Mouse (Mus musculus) limb, embryonic 12.5 days (tissue): ENCODE measurements around the gene Mef2d. TPM values are rescaled to one million over a fixed set of nuclear protein-coding genes. Genes with fewer than 3 reads are reported as not detected.

Experiments
- ATAC-seq: fragments of 200-750 bp; cut with Nextera tagmentation; 2 replicates; pipeline ENCODE4 v1.8.0; 2017; ENCODE audit warnings: low read depth, moderate TSS enrichment; ENCODE audit not compliant: insufficient number of reproducible peaks, insufficient read depth, low FRiP score, low TSS enrichment
- H3K27ac ChIP-seq: fragments of 300-500 bp; sonication (generic); 2 replicates; pipeline ENCODE4 v1.5.1; 2016; ENCODE audit warnings: mild to moderate bottlenecking, moderate library complexity
- H3K27me3 ChIP-seq: fragments of 300-500 bp; sonication (generic); 2 replicates; pipeline ENCODE4 v1.6.1; 2016; ENCODE audit warnings: mild to moderate bottlenecking, moderate library complexity
- H3K36me3 ChIP-seq: fragments of 300-500 bp; sonication (generic); 2 replicates; pipeline ENCODE4 v1.6.1; 2016; ENCODE audit warnings: mild to moderate bottlenecking, moderate library complexity
- H3K4me1 ChIP-seq: fragments of 300-500 bp; sonication (generic); replicated peaks from 2 replicates; pipeline ENCODE4 v1.6.1; 2016
- H3K4me2 ChIP-seq: fragments of 300-500 bp; sonication (generic); 2 replicates; pipeline ENCODE4 v1.6.1; 2016; ENCODE audit warnings: mild to moderate bottlenecking, moderate library complexity
- H3K4me3 ChIP-seq: fragments of 300-500 bp; sonication (generic); replicated peaks from 2 replicates; pipeline ENCODE4 v1.5.1; 2016; ENCODE audit warnings: mild to moderate bottlenecking
- H3K9ac ChIP-seq: fragments of 300-500 bp; sonication (generic); replicated peaks from 2 replicates; pipeline ENCODE4 v1.6.1; 2016; ENCODE audit warnings: mild to moderate bottlenecking, moderate library complexity
- H3K9me3 ChIP-seq: fragments of 300-500 bp; sonication (generic); 2 replicates; pipeline ENCODE4 v1.6.1; 2016; ENCODE audit warnings: mild to moderate bottlenecking, moderate library complexity
- WGBS: fragments of 180-500 bp; shearing (Covaris S2); methylation state at CpG from one replicate; pipeline ENCODE4 v1.1.7; 2016; 5-methylcytosine and 5-hydroxymethylcytosine counted together
- polyA plus RNA-seq: library from polyadenylated mRNA; unstranded; fragments of >200 nt; fragmentation: Nextera tagmentation; extraction: Ambion mirVana; gene quantifications from 2 replicates; pipeline ENCODE4 v1.2.1, GENCODE M21; 2016

The Mef2d gene
- polyA plus RNA-seq, 1 experiment from 2014 or later, result 12.1 TPM

DNA sequence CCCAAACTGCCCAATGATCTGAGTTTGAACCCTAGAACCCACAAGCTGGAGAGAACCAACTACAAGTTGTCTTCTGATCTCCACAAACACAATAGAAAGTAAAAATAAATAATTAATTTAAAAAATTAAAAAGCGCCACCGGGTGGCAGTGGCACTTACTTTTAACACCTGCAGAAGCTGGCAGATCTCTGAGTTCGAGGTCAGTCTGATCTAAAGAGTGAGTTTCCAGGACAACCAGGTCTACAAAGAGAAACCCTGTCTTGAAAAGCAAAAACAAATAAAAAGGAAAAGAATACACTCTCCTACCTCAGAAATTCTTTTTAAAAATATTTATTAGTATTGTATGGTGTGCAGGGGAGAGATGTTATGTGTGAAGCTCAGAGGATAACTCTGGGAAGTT lies 4.4 kb upstream of the Mef2d start:
- 13% methylated on average over 3 of the region's 3 CpGs for WGBS
- Histone ChIP-seq H3K4me2 (peak overlapping the region; percentile 94), H3K4me3 (peak overlapping the region; percentile 61), H3K36me3 (no peaks in the 10 kb centered on the region), H3K27ac (peak overlapping the region; percentile 98), H3K4me1 (peaks cover 34% of the 10 kb centered on the region), H3K9me3 (no peaks in the 10 kb centered on the region), H3K27me3 (no peaks in the 10 kb centered on the region), H3K9ac (peak overlapping the region; percentile 52)
- ATAC-seq, result no peak

- peak overlapping the region; percentile 94 for H3K4me2 ChIP-seq
- H3K4me3 ChIP-seq, result peak overlapping the region; percentile 61
- no peaks in the 10 kb centered on the region for H3K9me3 ChIP-seq
- H3K36me3 ChIP-seq, result no peaks in the 10 kb centered on the region
- peak; percentile 44; the same call in 1 of the 2 replicates for ATAC-seq
- H3K4me1 ChIP-seq, result peaks cover 42% of the 10 kb centered on the region
- under 1% methylated on average over 32 of the region's 32 CpGs for WGBS
- H3K9ac ChIP-seq, result peak overlapping the region; percentile 67
- peak overlapping the region; percentile 98 for H3K27ac ChIP-seq
- no peaks in the 10 kb centered on the region for H3K27me3 ChIP-seq
These were observed 3.6 kb upstream of the Mef2d start for GRCm38 (mm10) chr3:88138336-88139242.

DNA sequence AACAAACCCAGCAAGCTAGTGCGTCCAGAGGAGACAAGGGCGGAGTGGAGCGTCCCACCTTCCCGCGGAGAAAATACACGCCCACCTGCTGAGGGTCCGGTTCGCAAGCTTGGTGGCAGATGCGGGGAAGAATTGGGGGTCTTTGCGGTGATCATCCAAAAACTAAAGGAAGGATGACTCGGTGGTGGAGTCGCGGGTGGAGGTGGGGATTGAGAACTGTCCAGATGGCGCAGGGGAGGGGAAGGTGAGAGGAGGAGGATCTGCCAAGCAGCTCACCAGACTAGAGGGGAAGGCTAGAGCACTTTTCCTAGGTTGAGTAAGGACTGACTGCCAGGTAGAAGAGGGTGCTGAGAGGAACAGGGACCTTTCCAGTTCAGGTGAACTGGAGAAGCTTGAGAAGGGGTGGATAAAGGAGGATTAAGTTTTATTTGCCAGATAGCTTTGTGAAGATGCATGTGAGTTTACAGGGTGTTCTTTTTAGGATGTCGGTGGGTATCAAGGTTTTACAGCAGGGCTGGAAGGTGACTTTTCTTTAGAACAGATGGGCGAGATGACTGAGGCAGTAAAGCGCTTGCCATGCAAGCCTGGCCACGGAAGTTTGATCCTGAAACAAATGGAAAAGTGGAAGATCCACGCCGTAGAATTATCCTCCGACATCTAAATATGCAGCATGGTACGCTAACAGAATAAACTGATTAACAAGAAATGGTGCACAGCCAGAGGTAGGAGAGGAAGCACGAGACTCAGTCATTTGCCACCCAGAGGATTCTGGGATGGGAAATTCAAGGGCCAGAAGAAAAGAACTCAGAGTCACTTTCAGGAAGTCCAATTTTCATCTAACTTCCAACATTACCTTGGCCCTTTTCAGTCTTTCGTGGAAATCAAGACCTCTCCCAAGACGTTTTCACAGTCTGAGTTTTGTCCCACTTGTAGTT lies 2.7 kb upstream of the Mef2d start:
- Histone ChIP-seq H3K9ac (peak overlapping the region; percentile 67), H3K4me1 (peaks cover 51% of the 10 kb centered on the region), H3K27ac (peak overlapping the region; percentile 98), H3K27me3 (no peaks in the 10 kb centered on the region), H3K4me2 (peak overlapping the region; percentile 94), H3K4me3 (peak overlapping the region; percentile 61), H3K9me3 (no peaks in the 10 kb centered on the region), H3K36me3 (no peaks in the 10 kb centered on the region)
- no peak for ATAC-seq
- WGBS, result 18% methylated on average over 25 of the region's 25 CpGs

GRCm38 (mm10) chr3:88140178-88140902 lies 1.8 kb upstream of the Mef2d start:
- H3K9ac ChIP-seq, result no peak overlapping the region
- no peak overlapping the region for H3K4me3 ChIP-seq
- H3K36me3 ChIP-seq, result 0 out of 2 replicates have a peak, but pooled peaks cover 2% of the 10 kb centered on the region
- no peaks in the 10 kb centered on the region for H3K27me3 ChIP-seq
- H3K4me2 ChIP-seq, result peak overlapping the region; percentile 94
- peaks cover 59% of the 10 kb centered on the region for H3K4me1 ChIP-seq
- H3K27ac ChIP-seq, result peak overlapping the region; percentile 98
- no peak for ATAC-seq
- H3K9me3 ChIP-seq, result no peaks in the 10 kb centered on the region
- 12% methylated on average over 11 of the region's 11 CpGs for WGBS

DNA sequence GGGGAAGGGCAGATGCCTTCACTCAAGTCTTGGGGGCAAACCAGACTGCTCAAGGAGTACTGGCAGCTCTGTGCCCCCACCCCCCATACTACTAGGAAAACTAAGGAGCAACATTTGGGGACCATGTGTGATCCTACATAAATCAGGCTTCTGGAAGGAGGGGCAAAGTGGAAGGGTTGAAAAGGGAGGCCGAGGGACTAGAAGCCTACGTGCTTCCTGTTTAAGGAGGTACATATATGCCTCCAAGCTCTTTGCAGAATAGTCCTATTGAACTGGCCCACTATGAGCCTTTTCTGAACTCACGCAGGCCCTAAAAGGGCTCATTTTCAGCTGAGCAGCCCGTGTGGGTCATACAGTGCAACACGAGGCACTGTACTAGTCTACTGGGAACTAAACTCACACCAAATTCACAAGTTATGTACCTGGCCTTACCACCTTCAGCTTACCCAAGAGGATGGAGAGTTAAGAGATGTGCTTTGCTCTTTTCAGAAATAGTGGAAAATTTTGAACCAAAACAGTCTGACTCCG lies 1.2 kb upstream of the Mef2d start:
- 0 out of 2 replicates have a peak, but pooled peaks cover 6% of the 10 kb centered on the region for H3K36me3 ChIP-seq
- H3K4me1 ChIP-seq, result peaks cover 65% of the 10 kb centered on the region
- ATAC-seq, result no peak
- H3K4me3 ChIP-seq, result peak overlapping the region; percentile 94; the same call in 1 of the 2 replicates
- peak overlapping the region; percentile 94 for H3K4me2 ChIP-seq
- H3K27ac ChIP-seq, result peak overlapping the region; percentile 98
- H3K9ac ChIP-seq, result 0 out of 2 replicates have a peak overlapping the region, but pooled peaks have one; percentile 23
- H3K27me3 ChIP-seq, result no peaks in the 10 kb centered on the region
- 27% methylated on average over 6 of the region's 6 CpGs for WGBS
- no peaks in the 10 kb centered on the region for H3K9me3 ChIP-seq

DNA sequence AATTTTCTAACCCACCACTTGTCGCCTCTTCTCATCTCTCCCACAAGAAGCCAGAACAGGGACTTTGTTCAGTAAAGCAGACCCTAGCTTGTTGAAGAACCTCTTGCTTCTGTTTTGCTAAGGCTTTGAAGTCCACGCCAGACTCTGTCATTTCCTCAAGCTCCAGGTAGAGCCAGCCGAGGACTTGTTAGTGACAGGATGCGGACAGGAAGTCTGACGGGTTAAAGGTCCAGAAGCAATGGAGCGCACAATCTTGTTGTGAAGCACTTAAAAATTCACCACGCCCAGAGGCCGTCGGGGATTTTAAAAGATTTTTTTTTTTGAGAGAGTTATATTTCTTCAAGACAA lies 759 bp upstream of the Mef2d start:
- Histone ChIP-seq H3K27me3 (no peaks in the 10 kb centered on the region), H3K9me3 (no peaks in the 10 kb centered on the region), H3K4me2 (peak overlapping the region; percentile 94), H3K27ac (peak overlapping the region; percentile 98), H3K9ac (peak overlapping the region; percentile 23; the same call in 1 of the 2 replicates), H3K4me3 (peak overlapping the region; percentile 94), H3K36me3 (0 out of 2 replicates have a peak, but pooled peaks cover 6% of the 10 kb centered on the region), H3K4me1 (peaks cover 70% of the 10 kb centered on the region)
- no peak for ATAC-seq
- WGBS, result 7% methylated on average over 9 of the region's 9 CpGs

DNA sequence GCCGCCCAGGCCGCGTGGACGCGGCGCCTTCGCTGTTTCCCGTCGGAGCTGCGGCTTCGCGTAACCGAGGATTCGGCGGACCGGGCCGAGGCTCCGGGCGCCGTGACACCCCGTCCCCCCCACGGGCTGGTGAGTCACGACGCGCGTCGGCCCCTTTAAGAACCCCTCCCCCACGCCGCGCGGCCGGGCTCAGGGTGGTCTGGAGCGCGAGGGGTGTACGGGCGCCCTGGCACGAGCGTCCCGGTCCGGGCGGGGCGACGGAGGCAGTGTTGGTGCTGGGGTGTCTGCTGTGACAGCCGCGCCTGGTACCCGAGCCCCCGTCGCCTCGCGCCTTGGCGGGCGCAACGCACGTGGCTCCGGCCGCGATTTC lies 359 bp downstream of the Mef2d start:
- Histone ChIP-seq H3K27me3 (no peaks in the 10 kb centered on the region), H3K4me2 (peak overlapping the region; percentile 94), H3K9me3 (no peaks in the 10 kb centered on the region), H3K36me3 (0 out of 2 replicates have a peak, but pooled peaks cover 6% of the 10 kb centered on the region), H3K4me1 (peaks cover 80% of the 10 kb centered on the region), H3K4me3 (peak overlapping the region; percentile 94), H3K9ac (peak overlapping the region; percentile 91), H3K27ac (peak overlapping the region; percentile 98)
- peak; percentile 45; the same call in 1 of the 2 replicates for ATAC-seq
- WGBS, result under 1% methylated on average over 57 of the region's 57 CpGs

- peak overlapping the region; percentile 91 for H3K9ac ChIP-seq
- ATAC-seq, result 0 out of 2 replicates have a peak, but pooled peaks have one; percentile 18
- H3K36me3 ChIP-seq, result 0 out of 2 replicates have a peak, but pooled peaks cover 6% of the 10 kb centered on the region
- WGBS, result under 1% methylated on average over 33 of the region's 33 CpGs
- peak overlapping the region; percentile 98 for H3K27ac ChIP-seq
- H3K4me1 ChIP-seq, result peaks cover 81% of the 10 kb centered on the region
- H3K4me3 ChIP-seq, result peak overlapping the region; percentile 94
- H3K27me3 ChIP-seq, result no peaks in the 10 kb centered on the region
- H3K4me2 ChIP-seq, result peak overlapping the region; percentile 94
- no peaks in the 10 kb centered on the region for H3K9me3 ChIP-seq
These were observed 972 bp downstream of the Mef2d start for GRCm38 (mm10) chr3:88142916-88143771.

- H3K36me3 ChIP-seq, result 0 out of 2 replicates have a peak, but pooled peaks cover 6% of the 10 kb centered on the region
- H3K27me3 ChIP-seq, result no peaks in the 10 kb centered on the region
- WGBS, result 24% methylated on average over 5 of the region's 5 CpGs
- H3K9ac ChIP-seq, result peak overlapping the region; percentile 91
- H3K4me1 ChIP-seq, result peaks cover 88% of the 10 kb centered on the region
- peak overlapping the region; percentile 94 for H3K4me3 ChIP-seq
- H3K27ac ChIP-seq, result 0 out of 2 replicates have a peak overlapping the region, but pooled peaks have one; percentile 98
- no peak for ATAC-seq
- H3K9me3 ChIP-seq, result no peaks in the 10 kb centered on the region
- H3K4me2 ChIP-seq, result peak overlapping the region; percentile 94
These were observed 1.9 kb downstream of the Mef2d start for GRCm38 (mm10) chr3:88143961-88144486.
